Mouse (Mus musculus): ENCODE results near the gene Tnr.

- TF ChIP-seq CTCF (IDR thresholded peaks at IDR 0.05; ENCODE audit: low read depth, low read length) (no peak), POLR2A (IDR thresholded peaks at IDR 0.05; ENCODE audit: borderline replicate concordance, low read depth, low read length) (no peak)
Measured at GRCm38 (mm10) chr1:159675472-159675871, 151.9 kb downstream of the Tnr start.

All from bone marrow macrophage, adult 2 months (primary cell).